Mouse (Mus musculus) regulatory T cell (primary cell): ENCODE data around the gene Foxa3.
"Not testable (repeated sequence)": the region's sequence is repeated elsewhere in the genome, so short reads cannot be mapped to it uniquely, and the experiment has no call there.

Experiments used
- in situ Hi-C: fragments of 300-600 bp; cut with MboI, MseI; formaldehyde crosslinking; loops from one replicate; pipeline ENCODE4 v1.15.1; 2025; ENCODE audit warnings: high pct_unique_total_duplicates

The Foxa3 gene

DNA sequence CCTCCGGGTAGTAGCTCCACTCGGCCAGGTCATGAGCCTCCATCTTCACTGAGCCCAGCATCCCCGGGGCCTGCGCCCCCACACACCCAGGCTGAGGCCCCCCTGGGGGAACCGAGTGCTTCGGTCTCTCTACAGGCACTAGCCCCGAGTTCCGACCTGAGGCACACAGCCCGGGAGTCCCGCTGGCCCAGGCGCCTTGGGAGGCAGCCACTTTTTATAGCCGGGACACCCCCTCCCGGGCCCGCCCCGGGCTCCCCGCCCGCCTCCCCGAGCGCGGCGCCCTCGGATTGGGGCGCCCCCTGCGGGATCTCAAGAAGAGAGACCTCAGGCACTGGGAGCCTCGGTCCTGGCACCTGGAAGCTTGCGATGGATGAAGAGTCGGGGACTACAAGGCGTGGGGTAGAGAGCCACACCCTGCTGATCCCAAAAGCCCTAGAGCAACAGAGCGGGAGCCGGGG, at the start of gene Foxa3:
TSS of gene Foxa3 (minus strand) at position 182 of the 458 bp plus-strand sequence.
- in situ Hi-C loops: no loop called here

DNA sequence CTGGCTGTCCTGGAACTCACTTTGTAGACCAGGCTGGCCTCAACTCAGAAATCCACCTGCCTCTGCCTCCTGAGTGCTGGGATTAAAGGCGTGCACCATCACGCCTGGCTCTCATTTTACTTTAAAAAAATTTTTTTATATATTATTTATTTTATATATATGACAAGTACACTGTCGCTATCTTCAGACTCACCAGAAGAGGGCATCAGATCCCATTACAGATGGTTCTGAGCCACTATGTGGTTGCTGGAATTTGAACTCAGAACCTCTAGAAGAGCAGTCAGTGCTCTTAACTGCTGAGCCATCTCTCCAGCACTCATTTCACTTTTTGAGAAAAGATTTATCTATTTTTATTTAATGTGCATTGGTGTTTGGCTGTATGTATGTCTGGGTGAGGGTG, 47.7 kb upstream of the Foxa3 start:
- in situ Hi-C loops: not testable (repeated sequence)

DNA sequence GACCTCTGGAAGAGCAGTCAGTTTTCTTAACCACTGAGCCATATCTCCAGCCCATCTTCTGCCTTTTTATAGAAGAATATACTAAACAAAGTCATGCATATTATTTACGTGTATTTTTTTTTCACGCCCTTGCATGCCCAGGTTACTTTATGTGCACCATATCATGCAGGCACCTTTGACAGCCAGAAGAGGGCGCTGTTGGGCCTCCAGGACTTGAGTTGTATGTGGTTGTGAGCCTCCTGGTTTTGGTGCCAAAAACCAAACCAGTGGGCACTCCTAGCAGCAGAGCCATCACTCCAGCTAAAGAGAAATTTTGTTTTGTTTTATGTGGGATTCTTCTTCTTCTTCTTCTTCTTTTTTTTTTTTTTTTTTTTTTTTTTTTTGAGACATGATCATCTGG, 46.2 kb upstream of the Foxa3 start:
- in situ Hi-C loops: no loop called here

DNA sequence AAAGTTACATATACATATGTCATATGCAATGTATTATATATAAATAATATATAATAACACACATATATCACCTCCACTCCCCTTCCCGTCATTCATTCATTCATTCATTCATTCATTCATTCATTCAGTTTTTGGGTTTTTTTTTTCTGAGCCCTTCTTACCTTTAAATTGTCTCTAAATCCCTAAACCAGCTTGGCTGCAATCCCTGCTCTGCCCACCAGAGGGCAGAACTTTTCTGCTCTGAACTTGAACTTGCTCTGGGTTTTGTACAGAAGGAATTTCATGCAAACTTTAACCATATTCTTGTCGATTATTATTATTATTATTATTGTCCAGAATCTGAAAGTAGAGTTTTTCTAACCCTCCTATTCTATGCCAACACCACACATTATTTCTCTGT, 45.4 kb upstream of the Foxa3 start:
- in situ Hi-C loops: no loop called here

GRCm38 (mm10) chr7:19067935-19068334, 44.6 kb upstream of the Foxa3 start:
- in situ Hi-C loops: no loop called here

DNA sequence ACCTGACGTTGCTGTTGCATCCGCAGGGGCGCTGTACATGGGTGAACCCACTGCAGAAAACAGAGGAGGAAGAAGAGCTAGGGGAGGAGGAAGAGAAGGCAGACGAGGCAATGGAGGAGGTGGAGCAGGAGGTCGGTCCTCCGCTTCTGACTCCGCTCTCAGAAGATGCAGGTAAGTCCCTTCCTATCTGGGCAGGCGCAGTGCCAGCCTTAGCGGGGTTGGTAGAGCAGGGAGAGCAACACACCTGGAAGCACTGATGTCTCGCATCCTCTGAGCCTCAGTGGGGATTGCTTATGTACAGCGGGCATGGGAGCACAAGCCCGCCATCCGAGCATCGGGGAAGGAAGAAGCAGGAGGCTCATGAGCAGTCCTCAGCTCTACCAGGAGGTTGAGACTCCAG, 43.7 kb upstream of the Foxa3 start:
- in situ Hi-C loops: no loop called here

- in situ Hi-C loops: no loop called here
These were observed 42.6 kb upstream of the Foxa3 start for GRCm38 (mm10) chr7:19065896-19066295.

GRCm38 (mm10) chr7:19057405-19057804, 34.1 kb upstream of the Foxa3 start:
- in situ Hi-C loops: no loop called here

- in situ Hi-C loops: no loop called here
These were observed 31.8 kb upstream of the Foxa3 start for GRCm38 (mm10) chr7:19055108-19055507.

DNA sequence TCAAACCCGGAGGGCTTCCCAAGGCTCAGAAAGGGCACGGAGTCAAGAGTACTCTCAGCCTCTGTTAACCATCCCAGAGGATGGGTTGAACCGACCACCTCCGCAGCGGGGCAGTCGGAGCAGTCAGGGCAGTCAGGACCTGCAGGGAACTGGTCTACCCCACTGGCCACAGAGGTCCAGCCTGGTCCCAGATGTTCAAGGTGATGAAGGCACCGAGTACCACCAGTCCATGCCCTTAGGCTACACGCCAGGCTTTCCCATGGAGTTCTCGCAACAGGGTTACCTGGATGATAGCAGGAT, 31.4 kb upstream of the Foxa3 start:
- in situ Hi-C loops: no loop called here

DNA sequence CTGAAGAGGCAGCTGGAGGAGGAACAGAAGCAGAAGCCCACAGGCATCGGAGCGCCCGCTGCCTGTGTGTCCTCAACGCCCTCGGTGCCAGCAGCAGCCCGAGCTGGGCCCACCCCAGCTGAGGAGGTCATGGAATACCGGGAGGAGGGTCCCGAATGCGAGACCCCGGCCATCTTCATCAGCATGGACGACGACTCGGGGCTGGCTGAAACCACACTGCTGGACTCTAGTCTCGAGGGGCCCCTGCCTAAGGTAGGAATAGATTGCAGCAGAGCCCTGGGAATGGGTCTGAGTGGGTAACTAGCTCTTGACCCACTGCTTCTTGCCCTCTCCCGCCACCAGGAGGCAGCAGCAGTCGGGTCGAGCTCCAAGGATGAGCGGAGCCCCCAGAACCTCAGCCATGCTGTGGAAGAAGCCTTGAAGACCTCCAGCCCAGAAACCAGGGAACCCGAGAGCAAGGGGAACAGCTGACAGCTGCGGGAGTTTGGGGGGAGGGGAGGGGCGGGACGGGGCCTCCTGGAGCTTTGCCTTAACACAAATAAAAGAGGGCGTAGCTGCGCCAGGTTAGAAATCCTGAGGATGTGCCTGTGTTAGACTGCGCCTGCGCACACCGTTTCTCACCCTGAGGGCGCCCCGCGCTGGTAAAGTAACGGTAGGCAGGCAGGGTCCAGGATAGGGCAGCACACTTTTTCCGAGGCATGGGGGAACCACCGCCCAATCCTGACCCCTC, 30.9 kb upstream of the Foxa3 start, which contains the start of gene Rsph6a:
TSS of gene Rsph6a (plus strand) at position 644 of the 730 bp plus-strand sequence.
- in situ Hi-C loops: no loop called here

DNA sequence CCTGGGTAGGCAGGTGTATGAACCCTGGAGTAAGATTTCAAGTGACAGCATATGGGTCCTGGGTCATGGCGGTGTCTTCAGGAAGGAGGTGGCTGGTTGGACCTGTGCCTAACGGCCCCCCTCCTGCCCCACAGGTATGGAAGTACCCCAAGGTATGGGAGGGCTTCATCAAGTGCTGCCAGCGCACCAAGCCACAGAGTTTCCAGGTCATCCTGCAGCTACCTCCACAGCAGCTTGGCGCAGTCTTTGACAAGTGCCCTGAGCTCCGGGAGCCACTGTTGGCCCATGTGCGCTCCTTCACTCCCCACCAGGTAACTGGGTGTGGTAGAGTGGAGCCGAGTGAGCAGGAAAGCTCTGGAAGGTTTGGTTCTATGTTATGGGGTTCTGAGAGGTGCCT, 29.8 kb upstream of the Foxa3 start:
- in situ Hi-C loops: no loop called here

DNA sequence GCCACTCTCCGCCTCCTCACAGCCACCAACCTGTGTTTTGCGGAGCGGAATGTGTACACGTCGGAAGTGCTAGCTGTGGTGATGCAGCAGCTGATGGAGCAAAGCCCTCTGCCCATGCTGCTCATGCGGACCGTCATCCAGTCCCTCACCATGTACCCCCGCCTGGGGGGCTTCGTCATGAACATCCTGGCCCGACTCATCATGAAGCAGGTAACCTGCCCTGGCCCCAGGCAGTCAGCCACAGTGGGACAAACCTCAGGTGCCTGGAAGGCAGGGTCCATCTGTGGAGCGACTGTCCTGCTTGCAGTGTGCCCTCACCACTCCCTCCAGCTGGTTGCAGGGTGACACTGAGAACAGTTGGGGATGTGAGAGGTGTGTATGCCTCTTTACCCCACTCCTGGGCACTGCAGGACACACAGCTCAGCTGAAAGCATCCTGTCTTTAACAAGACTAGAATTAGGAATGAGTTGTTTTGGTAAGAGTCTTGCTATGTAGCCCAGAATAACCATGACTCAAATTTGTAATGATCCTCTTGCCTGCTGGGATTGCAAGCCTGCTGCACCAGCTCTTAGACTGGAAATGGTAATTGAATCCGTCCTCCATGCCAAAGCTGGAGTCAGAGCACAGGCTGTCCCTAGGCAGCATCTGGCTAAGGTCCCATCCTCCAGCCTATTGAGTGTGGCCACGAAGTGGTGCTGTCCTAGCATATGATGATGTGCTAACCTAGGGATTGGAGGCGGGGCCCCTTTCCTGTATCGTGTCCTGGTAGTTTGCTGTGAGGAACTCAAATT, 29.2 kb upstream of the Foxa3 start:
- in situ Hi-C loops: no loop called here

DNA sequence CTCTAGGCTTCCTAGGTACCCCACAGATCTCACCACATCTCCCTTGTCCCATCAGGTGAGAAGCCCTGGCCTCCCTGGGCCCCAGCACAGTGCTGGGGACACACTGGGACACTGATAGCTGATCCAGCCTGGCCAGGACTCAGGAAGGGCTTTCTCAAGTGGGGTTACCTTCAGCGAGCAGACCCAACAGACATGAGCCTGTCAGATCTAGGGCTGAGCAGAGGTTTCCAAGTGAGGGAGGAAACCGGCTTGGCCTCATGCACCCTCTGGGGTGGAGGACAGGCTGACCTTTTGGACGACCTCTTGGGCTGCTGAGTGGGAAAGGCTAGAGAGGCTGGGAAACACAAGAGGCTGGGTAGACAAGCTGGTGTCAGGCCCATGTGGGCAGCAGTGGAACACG, 27.8 kb upstream of the Foxa3 start:
- in situ Hi-C loops: no loop called here

GRCm38 (mm10) chr7:19050172-19050571, 26.8 kb upstream of the Foxa3 start:
- in situ Hi-C loops: no loop called here

GRCm38 (mm10) chr7:19049252-19049651, 25.9 kb upstream of the Foxa3 start:
- in situ Hi-C loops: no loop called here

GRCm38 (mm10) chr7:19048006-19048527, 24.7 kb upstream of the Foxa3 start:
- in situ Hi-C loops: no loop called here

DNA sequence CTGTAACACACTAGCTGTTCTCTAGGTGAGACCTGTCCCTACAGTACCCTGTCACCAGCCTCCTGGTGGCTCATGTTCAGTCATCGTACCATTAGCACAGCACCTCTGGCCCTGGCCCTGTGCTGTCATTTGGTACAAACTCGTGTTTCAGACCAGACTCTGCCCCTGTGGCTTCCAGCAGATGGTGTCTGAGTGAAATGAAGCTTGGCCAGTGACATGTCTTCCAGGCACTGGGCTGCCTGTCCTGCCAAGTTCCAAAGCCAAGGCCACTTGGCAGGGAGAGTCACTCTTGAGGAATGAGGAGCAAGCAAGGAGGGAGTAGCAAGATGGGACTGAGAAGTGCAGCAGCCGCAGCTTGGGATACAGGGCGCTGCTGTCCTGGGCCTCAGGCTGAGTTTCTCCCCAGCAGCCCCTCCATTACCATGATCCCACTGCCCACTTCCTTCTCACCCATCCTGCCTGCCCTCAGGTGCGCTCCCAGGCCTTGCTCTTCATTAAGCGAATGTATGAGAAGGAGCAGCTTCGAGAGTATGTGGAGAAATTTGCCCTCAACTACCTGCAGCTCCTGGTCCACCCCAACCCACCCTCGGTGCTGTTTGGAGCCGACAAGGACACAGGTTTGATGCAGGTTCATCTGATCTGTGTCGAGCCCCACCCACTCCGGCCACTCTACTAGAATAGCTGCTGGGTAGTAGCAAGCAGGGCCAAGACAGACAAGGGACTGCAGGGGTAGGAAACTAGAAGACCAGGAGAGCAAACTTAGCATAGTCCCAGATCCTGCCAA, 23.1 kb upstream of the Foxa3 start:
- in situ Hi-C loops: no loop called here

- in situ Hi-C loops: no loop called here
These were observed 21.3 kb upstream of the Foxa3 start for GRCm38 (mm10) chr7:19044616-19045015.

DNA sequence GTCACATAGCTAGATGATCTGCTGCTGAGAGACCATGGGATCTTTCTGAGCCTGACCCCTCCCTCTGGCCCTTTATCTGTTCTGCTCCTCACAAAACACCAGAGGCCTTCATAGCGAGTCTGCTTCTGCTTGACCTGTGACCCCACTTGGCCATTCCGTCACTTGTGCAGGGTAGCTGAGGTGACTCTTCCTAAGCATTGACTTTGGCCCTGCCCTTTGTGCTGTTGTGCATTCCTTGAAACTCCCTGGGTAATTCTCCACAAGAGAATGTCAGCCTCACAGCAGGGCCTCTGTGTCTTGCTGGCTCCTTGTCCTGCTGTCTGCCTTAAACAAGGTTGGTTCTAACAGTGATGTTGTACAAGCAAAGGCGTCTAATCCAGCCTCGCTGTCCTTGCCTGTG, 8.3 kb upstream of the Foxa3 start:
- in situ Hi-C loops: no loop called here

- in situ Hi-C loops: no loop called here
These were observed 5.8 kb upstream of the Foxa3 start for GRCm38 (mm10) chr7:19029084-19029653.

DNA sequence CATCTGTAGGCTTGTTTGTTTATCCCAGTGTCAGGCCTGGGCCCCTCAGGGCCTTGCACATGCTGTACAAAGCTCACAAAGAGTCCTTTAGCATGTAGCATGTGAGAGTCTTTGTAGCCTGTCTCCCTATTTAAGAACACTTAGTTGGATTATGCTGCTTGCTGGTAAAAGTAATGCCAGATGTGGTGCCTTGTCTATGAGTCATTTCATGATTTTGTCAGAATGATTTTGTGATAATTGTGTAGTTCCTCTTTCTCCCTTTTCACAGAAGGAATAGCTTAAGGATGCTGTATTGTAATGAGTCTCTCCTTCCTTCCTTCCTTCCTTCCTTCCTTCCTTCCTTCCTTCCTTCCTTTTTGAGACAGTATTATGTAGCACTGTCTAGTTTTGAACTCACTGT, 4.7 kb upstream of the Foxa3 start:
- in situ Hi-C loops: no loop called here
